ENCODE assay signal across 1 mouse cellular context in genomic region chr11:52344991-52345777, GRCm38 (mm10).
TF ChIP-seq lines count a peak whose summit lies in the region.

No protein-coding gene starts in this region.

TF ChIP-seq in MEL, 35 proteins besides CTCF, POLR2A, EP300 and RAD21 (continued from another document):
- no peak for TF ChIP-seq POLR2AphosphoS5 (IDR thresholded peaks at IDR 0.05; ENCODE audit: borderline replicate concordance, low read depth, low read length)
- no peak for TF ChIP-seq ZNF384 (IDR thresholded peaks at IDR 0.05; ENCODE audit: low read depth, low read length)
TF ChIP-seq in MEL: peak in this region for 8.
